Mouse (Mus musculus) right cerebral cortex, postnatal 10 days (tissue): ENCODE measurements at regions not wholly inside any gene's neighbourhood (a gene's known extent, or its start where the extent isn't known, plus 50 kb on each side); places are given as distances from the start of the nearest gene placed in this dataset.

Experiments
- DNase-seq, 2 experiments: peaks; one replicate each; pipeline ENCODE4 v3.0.0; 2021; ENCODE audit warnings: low spot score in 2 of 2

DNA sequence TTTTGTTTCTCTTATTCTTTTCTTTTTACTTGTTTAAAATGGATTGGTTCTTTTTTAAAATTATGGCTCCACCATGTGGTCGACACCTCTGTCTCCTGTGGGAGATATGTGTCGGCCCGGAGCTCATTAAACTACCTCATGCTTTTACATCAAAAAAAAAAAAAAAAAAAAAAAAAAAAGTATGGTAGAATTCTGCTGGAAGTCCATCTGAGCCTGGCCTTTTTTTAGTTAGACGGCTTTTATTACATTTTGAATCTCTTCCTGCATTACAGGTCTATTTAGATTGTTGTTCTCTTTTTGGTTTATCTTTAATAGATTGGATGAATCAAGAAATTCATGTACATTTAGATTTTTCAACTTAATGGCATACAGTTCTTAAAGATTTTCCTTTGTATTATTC is 350.8 kb upstream of the Ascc3 start:
- no peak for DNase-seq

DNA sequence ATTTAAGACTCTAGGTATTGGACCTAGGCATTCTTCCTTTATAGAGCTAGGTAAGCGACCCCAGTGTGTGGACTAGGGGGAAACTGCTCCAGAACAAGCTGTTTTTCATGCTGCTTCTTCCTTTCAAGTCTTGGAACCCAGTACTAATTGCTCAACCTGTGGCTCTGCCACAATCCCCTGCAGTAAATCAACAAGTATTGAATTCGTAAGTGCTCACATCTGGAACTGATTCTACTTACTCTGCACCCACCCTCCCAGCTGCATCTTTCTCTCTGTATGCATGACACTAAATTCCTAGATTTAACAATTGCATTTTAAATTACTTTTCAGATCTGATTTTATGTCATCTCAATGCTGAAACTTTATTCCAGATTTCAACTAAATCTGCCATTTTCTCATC is 388.9 kb upstream of the Ascc3 start:
- DNase-seq = no peak

DNA sequence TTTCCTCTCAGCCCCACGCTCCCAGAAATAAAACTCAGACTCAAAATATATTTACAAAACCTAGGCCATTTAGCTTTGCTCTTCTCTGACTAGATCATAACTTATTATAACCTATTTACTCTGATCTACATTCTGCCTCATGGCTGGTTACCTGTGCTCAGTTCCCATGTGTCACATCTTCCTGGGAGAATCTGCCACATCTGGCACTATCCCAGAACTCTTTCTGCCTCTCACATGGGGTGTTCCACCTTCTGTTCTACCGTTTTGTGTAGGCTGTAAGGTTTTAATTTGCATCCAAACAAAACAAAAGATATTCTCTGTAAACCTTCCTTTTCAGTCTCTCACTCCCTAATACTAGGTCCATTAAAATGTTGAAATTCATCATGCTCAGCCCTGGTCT is 390.8 kb upstream of the Ascc3 start:
- DNase-seq = no peak

DNA sequence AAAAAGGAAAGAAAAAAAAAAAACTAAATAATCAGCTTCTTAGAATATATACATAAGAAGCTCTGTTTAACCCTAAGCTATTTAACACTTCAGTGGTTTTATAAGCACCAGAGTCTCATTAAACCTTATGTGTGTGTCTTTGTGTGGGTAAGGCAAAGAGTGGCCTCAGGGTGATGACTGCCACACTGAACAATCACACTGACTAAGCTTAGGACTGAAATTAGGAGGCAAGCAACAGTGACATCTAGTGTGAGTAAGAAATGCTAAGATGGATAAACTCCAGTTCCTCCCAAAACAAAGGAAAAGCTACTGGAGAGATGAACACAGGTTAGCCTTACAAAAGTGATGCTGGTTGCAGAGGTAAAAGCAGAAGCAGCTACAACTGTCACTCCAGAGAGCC is 392.6 kb upstream of the Ascc3 start:
- no peak for DNase-seq

DNA sequence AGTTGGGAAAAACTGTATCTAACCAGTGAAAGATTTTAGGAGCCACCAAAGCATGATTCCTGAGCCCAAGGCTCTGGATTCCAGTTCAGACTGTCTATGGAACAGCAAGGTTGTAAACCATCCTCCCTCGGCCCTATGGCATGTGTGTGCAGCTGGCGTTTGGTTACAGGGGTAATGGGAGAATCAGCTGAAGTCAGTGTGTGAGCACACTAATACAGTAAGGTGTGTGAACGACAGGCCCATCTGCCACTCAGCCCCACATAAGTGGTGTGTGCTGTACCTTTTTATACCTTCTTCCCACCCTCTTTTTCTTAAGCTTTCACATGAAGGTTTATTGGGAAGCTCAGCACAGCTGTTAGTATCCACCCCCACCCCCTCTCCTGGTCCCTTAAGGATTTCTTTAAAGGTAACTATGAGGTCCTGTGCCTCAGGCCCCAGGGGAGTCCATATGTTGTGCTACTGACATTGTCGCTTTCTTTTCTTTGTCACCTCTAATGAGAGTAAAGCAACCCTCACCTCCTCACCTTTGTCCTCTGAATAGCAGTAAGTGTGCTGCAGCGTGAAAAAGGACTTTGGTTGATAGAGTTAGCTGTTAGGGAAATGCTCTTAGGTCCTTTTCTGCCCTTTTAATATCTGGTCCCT is 394.5 kb upstream of the Ascc3 start:
- no peak for DNase-seq

DNA sequence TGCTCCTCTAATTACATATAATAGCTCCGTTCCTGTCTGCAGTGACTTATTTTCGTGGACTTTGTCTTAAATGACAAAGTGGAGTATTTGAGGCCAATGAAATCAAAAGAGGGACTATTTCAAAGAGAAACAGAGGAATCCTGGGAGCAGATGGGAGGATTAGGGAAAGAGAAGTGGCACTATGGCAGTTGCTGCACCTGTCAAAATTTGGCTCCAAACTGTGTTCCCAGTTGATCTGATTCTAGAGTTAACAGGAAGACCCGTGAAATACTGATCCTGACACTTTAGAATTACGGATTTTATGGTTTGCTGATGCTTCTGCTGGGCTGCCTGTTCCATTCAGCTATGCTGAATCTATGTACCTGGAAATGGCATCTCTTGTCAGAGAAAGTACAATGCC is 401.7 kb upstream of the Grik2 start:
- DNase-seq = no peak

DNA sequence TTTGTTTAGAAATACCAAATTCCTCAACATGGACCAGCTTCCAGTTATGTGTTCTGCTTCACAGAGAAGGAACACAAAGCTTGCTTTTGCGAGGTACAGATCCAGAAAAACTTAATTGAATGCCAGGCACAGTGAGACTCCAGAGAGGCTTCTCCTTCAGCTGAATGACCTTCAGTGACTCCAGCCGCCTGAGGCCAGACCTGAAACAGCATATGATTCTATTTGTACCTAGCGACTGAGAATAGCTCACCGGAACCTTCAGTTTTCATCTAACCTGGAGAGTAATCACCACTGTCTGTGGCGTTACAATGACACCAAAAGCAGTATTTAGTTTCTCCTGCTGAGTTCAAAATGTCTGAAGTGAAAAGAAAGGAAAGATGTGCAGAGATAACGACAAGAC is 380.6 kb upstream of the Grik2 start:
- no peak for DNase-seq

DNA sequence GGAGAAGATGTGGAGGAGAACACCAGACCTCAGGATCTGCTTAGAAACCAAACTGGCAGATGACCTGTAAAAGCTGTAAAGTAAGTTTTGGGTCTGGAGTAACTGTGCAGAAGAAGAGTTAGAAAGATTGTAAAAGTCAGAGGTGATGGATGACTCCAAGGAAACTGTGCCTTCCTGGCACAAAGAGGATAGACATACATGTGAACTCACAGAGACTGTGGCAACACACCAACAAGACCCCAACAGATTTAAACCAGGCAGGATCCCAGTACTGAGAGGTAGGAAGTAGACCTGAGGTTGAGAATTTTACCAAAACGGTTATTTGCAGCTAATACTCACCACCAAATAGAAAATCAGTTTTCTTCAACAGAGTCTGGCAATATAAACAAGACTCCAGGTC is 349.8 kb upstream of the Grik2 start:
- DNase-seq = no peak

DNA sequence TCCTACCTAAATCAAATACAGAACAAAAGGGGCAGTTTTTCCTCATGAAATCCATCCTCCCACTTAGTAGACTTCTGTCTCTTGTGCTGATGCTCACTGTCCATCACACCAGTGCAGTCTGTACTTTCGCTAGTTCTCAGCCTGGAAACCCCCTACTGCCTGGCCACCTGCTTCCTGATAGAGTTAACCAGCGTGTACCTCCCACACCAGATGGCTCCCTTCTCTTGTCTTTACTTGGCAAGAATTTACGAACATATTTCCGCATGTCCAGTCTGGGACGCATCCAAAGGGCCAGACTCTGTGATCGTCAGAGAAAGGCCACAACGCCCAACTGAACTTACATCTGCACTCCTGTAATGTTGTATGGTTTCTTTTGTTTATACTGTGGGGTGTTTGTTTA is 349.2 kb upstream of the Grik2 start:
- peak in 1 of 2 experiments; percentile 24 for DNase-seq

DNA sequence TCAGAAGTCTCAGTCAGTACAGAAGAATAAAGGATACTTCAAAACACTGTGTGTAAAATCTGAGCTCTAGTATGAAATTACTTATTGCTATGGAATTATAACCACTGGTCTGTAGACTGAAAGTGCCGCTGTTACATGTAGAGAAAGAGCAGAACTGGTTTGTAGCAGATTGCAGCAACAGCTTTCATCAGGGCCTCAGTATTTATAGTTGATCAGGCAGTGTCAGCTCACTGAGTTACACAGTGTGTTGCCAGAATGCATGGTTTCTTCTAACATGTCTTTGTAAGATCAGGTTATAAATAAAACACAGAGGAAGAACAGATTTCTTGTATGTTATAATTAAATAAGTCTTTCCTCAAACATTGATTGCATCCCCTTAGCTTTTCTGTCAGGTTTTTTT is 347.6 kb upstream of the Grik2 start:
- no peak for DNase-seq

DNA sequence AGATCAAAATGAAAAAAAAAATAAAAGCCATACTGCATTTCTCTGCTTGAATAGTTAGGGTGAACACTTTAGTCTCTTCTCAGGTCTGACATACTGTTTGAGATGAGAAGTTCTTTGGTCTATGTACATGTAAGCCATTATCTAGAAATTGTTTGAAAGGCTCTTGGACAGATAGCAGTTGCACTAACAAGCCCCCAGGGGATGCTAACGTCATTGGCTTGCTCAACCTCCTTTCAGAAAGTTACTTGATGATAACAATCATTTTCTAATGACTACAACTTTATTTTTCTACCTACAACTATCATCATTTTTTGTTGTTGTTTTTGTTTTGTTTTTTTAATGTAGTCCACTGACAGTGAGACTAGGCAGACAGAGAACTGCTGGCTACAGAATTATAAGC is 346.9 kb upstream of the Grik2 start:
- DNase-seq = no peak
